Mouse (Mus musculus): ENCODE results near the gene Cacng1.

Gene Cacng1

DNA sequence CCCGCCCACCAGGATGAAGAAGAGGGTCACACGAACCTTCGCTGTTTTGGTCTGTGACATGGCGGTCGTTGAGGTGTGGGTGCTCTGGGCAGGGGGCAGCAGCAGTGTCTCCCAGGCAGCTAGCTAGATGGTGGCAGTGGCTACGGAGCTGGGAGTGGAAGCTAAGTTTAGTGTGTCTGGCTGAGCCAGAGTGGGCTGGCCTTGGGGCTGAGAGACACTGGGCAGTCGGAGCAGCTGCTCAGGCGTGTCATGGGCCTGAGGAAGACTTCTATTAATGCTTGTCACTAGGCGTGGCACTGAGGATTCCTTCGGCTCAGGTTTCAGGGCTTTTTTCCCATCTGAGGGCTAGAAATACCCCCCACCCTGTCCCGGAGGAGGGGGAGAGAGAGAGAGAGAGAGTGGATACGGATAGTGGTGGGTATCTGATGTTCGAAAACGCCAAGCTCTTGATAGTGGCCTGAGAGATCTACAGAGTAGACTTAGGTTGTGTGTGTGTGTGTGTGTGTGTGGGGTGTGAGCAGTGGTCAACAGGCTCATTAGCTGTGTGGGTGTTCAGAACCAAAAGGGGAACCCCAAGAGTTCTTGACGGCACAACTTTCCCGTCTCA, at the start of gene Cacng1:
Cacng1 (minus strand) TSS at position 191 of the 607 bp plus-strand sequence.
- no peak for DNase-seq (ENCODE audit: low spot score in 2 of 2)

DNA sequence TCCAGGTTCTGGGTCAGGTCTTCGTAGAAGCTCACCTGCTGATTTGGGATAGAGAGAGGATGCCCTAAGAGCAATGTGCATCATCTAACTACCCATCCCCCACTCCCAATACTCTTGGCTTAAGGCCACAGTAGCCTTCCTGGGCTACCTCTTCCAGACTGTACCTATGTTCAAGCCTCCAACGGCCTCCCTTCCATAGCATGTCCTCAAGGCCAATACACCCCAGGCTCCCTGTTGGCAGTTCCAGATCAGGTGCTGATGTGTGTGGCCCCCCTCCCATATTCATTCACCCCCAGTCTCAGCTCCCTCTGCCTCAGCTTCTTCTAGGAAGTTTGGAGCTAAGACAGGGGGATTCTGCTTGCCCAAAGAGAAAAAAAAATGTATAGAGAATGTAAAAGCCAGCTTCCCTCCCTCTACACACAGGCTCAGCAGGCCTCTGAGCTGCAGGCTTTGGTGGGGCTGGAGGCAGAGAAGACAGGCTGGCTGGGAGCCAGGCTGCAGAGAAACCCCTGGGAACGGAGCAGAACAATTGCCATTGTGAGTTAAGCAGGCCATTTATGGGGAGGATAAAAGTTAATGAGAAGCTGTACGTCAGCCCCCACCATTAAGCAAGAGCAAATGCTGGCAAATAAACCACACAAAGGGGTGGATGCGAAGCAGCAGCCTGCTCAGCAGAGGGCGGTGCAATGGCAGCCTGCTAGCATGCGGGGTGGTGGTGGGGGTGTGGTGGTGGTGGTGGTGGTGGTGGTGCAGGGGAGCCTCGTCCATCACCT, 46.6 kb upstream of the Cacng1 start:
- DNase-seq (ENCODE audit: low spot score in 2 of 2): no peak

DNA sequence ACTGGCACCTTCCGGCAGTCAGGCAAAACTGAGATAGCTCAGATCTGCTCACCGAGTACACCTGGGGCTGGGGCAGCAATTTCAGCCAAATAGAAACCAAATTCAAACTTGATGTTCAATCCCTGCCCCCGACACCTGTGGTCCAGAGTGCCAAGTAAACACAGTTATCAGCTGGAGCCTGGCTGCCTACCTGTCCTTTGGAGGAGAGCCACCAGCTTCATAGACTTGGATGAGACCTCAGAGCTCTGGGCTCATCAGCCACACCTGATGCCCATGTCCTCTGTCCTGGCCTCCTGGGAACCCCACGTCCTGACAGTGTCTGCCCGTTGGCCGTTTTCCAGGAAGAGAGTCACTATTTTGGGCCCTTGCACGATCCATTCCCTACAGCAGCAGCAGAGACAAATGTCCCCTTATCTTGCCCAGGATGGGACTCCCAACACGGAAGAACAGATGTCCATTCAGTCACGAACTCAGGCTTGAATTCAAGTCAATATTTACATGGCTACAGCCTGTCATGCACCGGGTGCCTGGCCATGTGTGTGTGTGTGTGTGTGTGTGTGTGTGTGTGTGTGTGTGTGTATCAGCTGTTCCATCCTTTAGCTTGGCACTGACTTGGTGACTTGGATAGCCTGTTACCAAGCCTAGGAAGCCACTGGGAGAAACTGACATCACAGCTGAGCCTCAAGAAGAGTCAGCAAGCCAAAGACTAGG, 45.6 kb upstream of the Cacng1 start:
- no peak for DNase-seq (ENCODE audit: low spot score in 2 of 2)

DNA sequence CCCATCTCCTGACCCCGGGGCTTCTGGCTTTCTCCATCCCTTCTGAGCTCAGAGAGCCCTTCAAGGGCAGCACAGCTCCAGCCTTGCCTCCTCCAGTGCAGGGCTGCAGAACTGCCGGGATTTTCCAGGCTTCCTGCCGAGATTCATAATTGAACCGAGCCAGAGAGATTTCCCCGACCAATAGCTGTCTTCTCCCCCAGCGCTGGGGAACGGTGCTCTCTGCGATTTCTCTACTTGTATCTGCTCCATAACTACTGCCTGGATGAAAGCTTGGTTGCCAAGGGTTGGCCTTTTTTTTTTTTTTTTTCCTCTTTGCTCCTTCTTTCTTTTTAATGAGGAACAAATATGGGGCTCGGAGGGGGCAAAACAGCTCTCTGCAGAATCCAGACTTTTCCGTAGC, 43.7 kb upstream of the Cacng1 start:
- no peak for DNase-seq (ENCODE audit: low spot score in 2 of 2)

GRCm38 (mm10) chr11:107759516-107759915, 43.2 kb upstream of the Cacng1 start:
- DNase-seq (ENCODE audit: low spot score in 2 of 2): no peak

GRCm38 (mm10) chr11:107749114-107749513, 32.8 kb upstream of the Cacng1 start:
- no peak for DNase-seq (ENCODE audit: low spot score in 2 of 2)

GRCm38 (mm10) chr11:107748243-107749035, 32.1 kb upstream of the Cacng1 start:
- DNase-seq (ENCODE audit: low spot score in 2 of 2): no peak

- no peak for DNase-seq (ENCODE audit: low spot score in 2 of 2)
Observed at GRCm38 (mm10) chr11:107743100-107743499, 26.8 kb upstream of the Cacng1 start.

DNA sequence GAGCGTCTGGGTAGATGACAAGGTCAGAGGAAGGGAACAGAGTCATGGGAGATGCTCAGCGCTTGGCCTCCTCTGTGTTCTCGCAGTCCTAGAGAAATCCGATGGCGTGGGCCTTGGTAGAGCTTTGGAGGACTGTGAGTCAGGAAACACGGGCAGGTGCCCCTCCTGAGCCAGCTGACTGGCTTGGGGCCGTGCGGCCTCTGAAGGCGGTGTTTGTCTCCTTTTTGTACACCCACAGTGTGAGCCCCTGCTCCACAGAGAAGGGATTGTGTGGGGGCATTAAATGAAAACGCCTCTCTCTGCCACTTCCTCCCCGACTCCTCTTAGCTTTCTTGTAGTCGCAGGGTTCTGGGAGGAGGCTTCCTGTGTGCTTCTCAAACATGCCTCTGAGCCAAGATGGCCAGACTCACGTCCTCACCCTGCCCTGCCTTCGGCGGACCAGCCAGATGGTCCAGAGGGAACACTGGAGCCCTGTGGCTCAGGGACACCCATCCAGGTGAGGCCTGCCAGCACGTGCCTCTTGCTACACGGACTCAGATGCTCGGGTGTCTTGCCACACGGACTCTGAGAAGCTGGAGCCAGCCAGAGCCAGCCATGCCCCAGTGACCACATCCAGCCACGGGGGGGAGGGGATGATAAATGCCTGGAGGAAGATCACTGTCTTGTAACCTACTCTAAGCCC, 22.2 kb upstream of the Cacng1 start:
- DNase-seq (ENCODE audit: low spot score in 2 of 2): no peak

- no peak for DNase-seq (ENCODE audit: low spot score in 2 of 2)
Observed at GRCm38 (mm10) chr11:107737886-107738285, 21.6 kb upstream of the Cacng1 start.

- no peak for DNase-seq (ENCODE audit: low spot score in 2 of 2)
Observed at GRCm38 (mm10) chr11:107734133-107734532, 17.8 kb upstream of the Cacng1 start.

DNA sequence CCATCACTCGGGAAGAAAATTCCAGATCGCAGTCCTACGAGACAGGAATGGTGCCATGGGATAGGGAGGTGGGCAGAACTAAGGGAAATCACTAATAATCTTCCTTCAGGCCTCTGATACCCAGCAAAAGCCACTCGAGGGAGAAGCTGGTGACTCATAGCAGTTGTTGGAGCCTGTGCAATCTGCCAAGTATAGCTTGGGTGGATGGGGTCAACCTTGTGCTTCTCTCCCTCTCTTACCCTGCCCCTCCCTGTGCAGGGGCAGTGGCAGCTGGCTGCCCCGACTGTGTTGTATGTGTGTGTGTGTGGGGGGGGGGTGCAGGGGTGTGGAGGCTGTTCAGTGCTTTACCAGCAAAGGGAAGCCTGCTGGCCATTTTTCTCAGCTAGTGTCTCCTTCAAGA, 15.2 kb upstream of the Cacng1 start:
- no peak for DNase-seq (ENCODE audit: low spot score in 2 of 2)

GRCm38 (mm10) chr11:107730940-107731339, 14.6 kb upstream of the Cacng1 start:
- no peak for DNase-seq (ENCODE audit: low spot score in 2 of 2)

DNA sequence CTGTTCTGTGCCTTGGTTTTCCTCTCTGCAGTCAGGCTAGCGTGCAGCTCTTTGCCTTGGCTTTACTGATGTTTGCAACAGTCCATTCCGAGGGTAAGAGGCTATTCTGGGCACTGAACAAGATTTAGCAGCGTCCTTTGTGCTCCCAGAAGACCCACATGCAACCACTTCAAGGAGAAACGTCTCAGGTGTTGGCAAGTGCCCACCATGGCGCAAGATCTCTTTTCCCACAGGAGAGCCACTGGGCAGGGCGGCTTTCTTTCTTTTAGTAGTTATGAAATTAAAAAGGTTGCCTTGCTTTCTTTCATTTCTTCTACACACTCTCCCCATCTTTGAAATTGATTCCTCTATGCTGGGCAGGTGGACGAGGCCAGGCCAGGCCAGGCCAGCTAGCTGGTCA, 12.8 kb upstream of the Cacng1 start:
- DNase-seq (ENCODE audit: low spot score in 2 of 2): no peak

DNA sequence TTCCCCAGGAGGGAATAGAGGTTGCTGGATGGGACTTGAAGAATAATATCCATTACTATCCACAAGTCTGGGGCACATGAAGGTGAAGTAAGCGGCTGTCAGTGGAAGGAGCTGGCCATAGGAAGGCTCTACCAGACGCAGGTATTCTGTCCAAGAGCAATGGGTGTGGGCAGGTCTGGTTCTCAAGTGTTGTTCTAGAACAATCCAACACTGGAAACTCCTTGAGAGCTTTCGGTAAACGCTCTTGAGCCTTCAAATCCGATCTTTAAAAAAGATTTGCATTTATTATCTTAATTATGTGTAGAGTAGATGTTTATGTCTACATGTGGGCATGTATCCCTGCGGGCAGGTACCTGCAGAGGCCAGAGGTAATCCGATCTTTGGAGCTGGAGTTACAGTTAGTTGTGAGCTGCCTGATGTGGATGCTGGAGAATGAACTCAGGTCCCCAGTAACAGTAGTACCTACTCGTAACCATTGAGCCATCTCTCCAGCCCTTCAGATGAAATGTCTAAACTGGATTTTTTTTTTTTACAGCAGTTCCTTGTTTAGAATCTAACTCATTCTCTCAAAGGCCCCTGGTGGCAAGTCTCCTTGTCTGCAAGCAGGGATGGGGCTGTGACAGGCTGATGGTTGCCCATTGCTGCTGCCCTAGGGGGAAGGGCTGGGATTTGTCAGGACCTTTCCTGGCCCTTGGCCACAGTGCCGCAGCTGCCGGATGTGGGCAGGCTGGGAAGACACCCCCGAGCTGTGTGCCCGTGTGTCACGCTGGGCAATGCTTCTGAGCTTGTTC, 11.9 kb upstream of the Cacng1 start:
- no peak for DNase-seq (ENCODE audit: low spot score in 2 of 2)

GRCm38 (mm10) chr11:107724603-107725002, 8.3 kb upstream of the Cacng1 start:
- DNase-seq (ENCODE audit: low spot score in 2 of 2): no peak

DNA sequence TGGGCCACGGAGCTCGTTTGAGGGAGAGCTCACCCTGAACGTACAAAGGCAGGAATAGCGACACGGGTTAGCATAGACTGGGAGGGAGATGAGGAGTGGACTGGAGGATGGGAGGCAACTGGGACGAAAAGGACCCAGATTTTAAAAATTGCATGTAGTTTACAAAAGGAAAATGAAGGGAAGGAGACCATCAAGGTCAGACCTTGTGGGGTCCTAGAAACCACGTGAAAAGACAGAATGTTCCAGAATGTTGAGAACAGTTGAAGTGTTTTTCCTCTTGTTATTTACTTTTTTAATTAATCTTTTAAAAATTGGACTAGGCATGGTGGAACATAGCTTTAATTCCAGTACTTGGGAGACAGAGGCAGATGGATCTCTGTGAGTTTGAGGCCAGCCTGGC, 4.7 kb upstream of the Cacng1 start:
- DNase-seq (ENCODE audit: low spot score in 2 of 2): no peak

DNA sequence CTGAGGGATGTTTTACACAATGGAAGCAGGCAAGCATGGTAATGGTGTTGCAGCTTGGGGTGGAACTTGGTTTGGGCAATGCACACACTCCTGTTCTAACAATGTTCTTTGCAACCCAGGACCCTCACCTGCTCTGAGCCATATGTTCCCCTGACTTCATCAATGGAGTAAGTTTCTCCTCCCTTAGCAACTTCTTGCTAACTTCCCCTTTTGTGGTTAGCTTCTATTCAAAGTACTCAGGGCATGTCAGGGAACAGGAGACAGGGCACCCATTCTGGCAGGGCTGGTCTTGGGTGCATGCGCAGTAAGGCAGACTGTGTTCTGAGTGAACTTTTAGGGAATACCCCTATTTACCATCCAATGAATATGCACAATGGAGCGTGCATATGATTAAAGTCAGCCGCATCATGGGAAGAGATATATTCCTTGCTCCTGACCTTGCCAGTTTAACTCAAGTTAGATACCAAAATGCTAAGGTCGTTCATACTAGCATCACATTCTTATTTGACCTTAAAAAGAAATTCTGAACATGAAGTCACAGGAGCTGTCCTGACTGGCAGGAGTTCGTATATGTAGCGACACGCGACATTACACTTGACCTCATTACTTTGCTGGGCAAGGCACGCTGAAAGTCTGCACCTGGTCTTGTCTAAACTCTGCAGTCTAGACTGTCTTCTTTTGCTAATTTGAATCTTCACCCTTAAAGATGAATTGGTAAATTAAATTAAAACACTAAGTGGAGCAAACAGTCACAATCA, 4.1 kb upstream of the Cacng1 start:
- DNase-seq (ENCODE audit: low spot score in 2 of 2): no peak

DNA sequence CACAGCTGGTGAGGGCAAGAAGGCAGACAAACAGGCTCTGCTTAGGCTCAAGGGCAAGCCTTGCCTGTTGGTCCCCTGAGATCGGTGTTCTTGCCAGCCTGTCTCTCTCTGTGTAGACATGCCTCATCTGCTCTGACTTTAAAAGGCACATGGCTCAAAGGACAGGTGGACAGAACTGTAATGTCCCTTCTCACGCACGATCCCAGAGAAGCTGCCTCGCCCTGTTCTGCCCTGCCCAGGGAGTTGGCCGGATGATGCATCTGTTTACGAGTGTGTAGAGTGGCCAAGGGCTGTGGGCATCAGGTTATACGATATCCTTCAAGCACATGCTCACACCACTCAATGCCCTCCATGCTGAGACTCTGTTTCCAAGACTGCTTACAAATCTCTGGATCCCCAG, 2.0 kb downstream of the Cacng1 start:
- DNase-seq (ENCODE audit: low spot score in 2 of 2): no peak

DNA sequence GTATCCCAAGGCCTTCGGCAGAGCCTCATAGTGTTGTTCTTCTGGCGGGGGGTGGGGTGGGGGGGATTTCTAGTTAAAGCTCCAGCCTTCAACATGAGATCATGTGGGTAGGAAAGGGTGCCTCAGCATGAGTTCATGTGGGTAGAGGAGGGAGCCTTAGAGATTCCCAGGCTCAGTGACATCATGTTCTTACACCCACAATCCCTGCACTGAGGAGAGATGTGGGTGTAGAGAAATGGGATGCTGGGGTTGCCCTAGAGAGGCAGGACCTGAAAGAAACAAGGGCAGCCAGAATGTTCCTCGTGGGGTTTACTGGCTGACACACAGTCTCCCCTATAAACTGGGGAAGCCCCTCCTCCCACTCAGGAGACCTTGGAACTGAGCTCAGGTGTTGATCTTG, 5.9 kb downstream of the Cacng1 start:
- DNase-seq (ENCODE audit: low spot score in 2 of 2): no peak

Measured in thymus, postnatal 10 days (tissue).